Mouse (Mus musculus) heart, postnatal 0 days (tissue): Measurements from ENCODE around the gene Stx8. TPM values are rescaled to one million over a fixed set of nuclear protein-coding genes. Genes with fewer than 3 reads are reported as not detected.

Experiments
- ATAC-seq: fragments of 200-750 bp; cut with Nextera tagmentation; 2 replicates; pipeline ENCODE4 v1.8.0; 2017; ENCODE audit warnings: low read depth, moderate number of reproducible peaks, moderate library complexity; ENCODE audit not compliant: insufficient read depth
- DNase-seq: peaks from one replicate; pipeline ENCODE4 v3.0.0-alpha.2; 2016; ENCODE audit warnings: low spot score
- H3K27ac ChIP-seq: fragments of 300-500 bp; sonication (generic); 2 replicates; pipeline ENCODE4 v1.5.1; 2014; ENCODE audit warnings: low read depth, mild to moderate bottlenecking
- H3K27me3 ChIP-seq: fragments of 300-500 bp; sonication (generic); 2 replicates; pipeline ENCODE4 v1.6.1; 2014; ENCODE audit warnings: low read length, mixed read lengths; ENCODE audit not compliant: control insufficient read depth, insufficient read depth
- H3K36me3 ChIP-seq: fragments of 300-500 bp; sonication (generic); replicated peaks from 2 replicates; pipeline ENCODE4 v1.6.1; 2014; ENCODE audit warnings: low read length, mixed read lengths; ENCODE audit not compliant: control insufficient read depth, insufficient read depth
- H3K4me1 ChIP-seq: fragments of 300-500 bp; sonication (generic); 2 replicates; pipeline ENCODE4 v1.6.1; 2014; ENCODE audit warnings: antibody characterized with exemption; ENCODE audit not compliant: control insufficient read depth, insufficient read depth
- H3K4me2 ChIP-seq: fragments of 300-500 bp; sonication (generic); 2 replicates; pipeline ENCODE4 v1.6.1; 2014; ENCODE audit warnings: low read depth, mild to moderate bottlenecking, low read length, moderate library complexity
- H3K4me3 ChIP-seq: fragments of 300-500 bp; sonication (generic); 2 replicates; pipeline ENCODE4 v1.5.1; 2014; ENCODE audit warnings: low read depth, low read length
- H3K9ac ChIP-seq: fragments of 300-500 bp; sonication (generic); replicated peaks from 2 replicates; pipeline ENCODE4 v1.6.1; 2014; ENCODE audit warnings: low read depth, low read length, mixed read lengths
- H3K9me3 ChIP-seq: fragments of 300-500 bp; sonication (generic); replicated peaks from 2 replicates; pipeline ENCODE4 v1.6.1; 2016; ENCODE audit warnings: low read length; ENCODE audit not compliant: control insufficient read depth
- CTCF ChIP-seq: IDR thresholded peaks from 2 replicates; pipeline ENCODE4 v1.5.1; 2016; ENCODE audit warnings: antibody characterized with exemption, control low read depth, low read depth
- EP300 ChIP-seq: IDR thresholded peaks from 2 replicates; pipeline ENCODE4 v1.6.1; 2016; ENCODE audit warnings: antibody characterized with exemption, low read depth
- WGBS: fragments of 180-500 bp; shearing (Covaris S2); extraction: QIAGEN DNeasy Blood & Tissue Kit; methylation state at CpG from one replicate; pipeline ENCODE4 v1.1.7; 2014; 5-methylcytosine and 5-hydroxymethylcytosine counted together
- polyA plus RNA-seq: library from polyadenylated mRNA; unstranded; fragments of >200 nt; fragmentation: Nextera tagmentation; extraction: Ambion mirVana; gene quantifications from 2 replicates; pipeline ENCODE4 v1.2.1, GENCODE M21; 2015
- total RNA-seq: library from RNA; depleted of rRNA; stranded (reverse); fragments of >200 nt; gene quantifications from 2 replicates; pipeline ENCODE4 v1.2.3, GENCODE M21; 2014; ENCODE audit warnings: low replicate concordance

Stx8 gene
- total and polyA plus RNA-seq, 2 experiments from 2014 or later: 15.9 to 69.0 TPM

DNA sequence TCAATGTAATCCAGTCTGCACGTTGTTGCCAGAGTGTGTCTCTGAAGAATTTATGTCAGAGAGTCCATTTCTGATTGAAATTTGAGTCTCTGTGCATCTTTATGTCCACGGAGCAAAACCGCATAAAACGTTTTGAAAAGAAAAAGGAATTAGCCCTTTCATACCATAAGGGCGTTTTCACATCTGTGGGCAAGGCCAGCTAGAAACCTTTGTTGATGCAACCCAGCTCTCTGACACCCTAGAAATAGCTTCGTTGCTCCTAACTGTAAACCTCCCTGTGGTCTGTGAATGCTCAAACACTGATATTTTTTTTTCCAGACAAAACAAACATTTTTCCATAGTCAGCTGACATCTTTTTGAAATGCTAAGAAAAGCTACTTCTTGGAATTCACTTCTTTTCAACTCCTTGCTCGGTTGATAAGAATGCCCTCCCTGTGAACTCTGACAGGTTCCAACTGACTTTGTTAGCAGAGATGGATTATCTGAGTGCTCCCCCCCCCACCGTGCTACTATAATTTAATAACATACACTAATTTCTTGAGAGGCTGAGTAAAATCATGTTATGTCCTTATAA lies 40.3 kb downstream of the Stx8 start:
- H3K27ac ChIP-seq: no peak overlapping the region
- H3K4me3 ChIP-seq: no peak overlapping the region
- no peak overlapping the region for H3K4me2 ChIP-seq
- ATAC-seq: no peak
- no peak for TF ChIP-seq EP300
- TF ChIP-seq CTCF: no peak
- H3K27me3 ChIP-seq: no peaks in the 10 kb centered on the region
- no peaks in the 10 kb centered on the region for H3K36me3 ChIP-seq
- no peaks in the 10 kb centered on the region for H3K4me1 ChIP-seq
- 45% methylated on average over 8 of the region's 8 CpGs for WGBS
- H3K9me3 ChIP-seq: no peaks in the 10 kb centered on the region
- no peak overlapping the region; the same call in 1 of the 2 replicates for H3K9ac ChIP-seq
- no peak for DNase-seq

DNA sequence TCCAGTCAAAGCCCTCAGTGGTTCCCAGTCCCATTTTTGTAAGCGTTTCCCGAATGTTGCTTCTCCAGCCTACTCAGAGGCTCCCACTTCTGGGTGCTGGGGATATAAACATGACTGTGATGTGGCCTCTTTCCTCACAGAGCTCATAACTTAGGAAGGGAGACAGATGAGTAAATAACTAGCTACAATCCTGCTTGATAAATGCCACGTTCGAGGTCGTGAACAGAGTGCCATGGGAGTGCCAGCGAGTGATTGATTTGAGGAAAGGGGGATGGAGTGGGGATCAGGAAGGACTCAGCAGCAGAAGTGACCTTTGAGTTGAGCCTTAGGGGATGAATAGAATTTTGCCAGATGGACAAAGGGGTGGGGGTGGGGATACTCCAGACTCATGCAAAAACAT lies 41.7 kb downstream of the Stx8 start:
- no peaks in the 10 kb centered on the region for H3K9me3 ChIP-seq
- H3K36me3 ChIP-seq: peaks cover 4% of the 10 kb centered on the region; the same call in 1 of the 2 replicates
- H3K27ac ChIP-seq: no peak overlapping the region
- H3K9ac ChIP-seq: no peak overlapping the region
- DNase-seq (no peak), ATAC-seq (no peak)
- WGBS: 70% methylated on average over 6 of the region's 6 CpGs
- H3K4me3 ChIP-seq: no peak overlapping the region
- TF ChIP-seq CTCF (no peak), EP300 (no peak)
- H3K4me2 ChIP-seq: no peak overlapping the region
- no peaks in the 10 kb centered on the region for H3K27me3 ChIP-seq
- no peaks in the 10 kb centered on the region for H3K4me1 ChIP-seq

GRCm38 (mm10) chr11:68009377-68009776 lies 43.4 kb downstream of the Stx8 start:
- Histone ChIP-seq H3K27ac (no peak overlapping the region), H3K4me2 (no peak overlapping the region), H3K36me3 (peaks cover 4% of the 10 kb centered on the region; the same call in 1 of the 2 replicates), H3K9me3 (no peaks in the 10 kb centered on the region), H3K4me1 (no peaks in the 10 kb centered on the region), H3K4me3 (no peak overlapping the region), H3K27me3 (no peaks in the 10 kb centered on the region), H3K9ac (no peak overlapping the region)
- ATAC-seq (no peak), DNase-seq (no peak)
- WGBS: 82% methylated on average over 5 of the region's 5 CpGs
- TF ChIP-seq EP300: no peak
- no peak for TF ChIP-seq CTCF

DNA sequence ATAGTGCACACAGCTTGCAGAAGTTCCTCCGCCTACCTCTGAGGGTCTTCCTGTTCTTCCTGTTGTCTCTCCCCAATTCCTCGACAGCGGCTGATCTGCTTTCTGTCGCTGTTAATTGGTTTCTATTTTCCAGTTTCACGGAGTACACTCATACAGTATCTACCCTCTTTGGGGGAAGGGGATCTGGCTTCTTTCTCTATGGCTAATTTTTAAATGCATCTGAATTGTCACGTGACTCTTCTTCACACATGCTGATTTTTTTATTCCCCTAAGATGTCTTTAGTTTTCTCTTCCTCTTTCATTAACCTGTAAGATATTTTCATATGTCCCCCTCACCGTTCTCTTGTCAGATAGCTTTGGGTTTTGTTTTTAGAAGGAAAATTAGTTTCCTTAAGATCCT lies 46.2 kb downstream of the Stx8 start:
- no peak overlapping the region for H3K4me3 ChIP-seq
- no peaks in the 10 kb centered on the region for H3K4me1 ChIP-seq
- no peak for TF ChIP-seq EP300
- no peak for TF ChIP-seq CTCF
- H3K27ac ChIP-seq: no peak overlapping the region
- H3K9ac ChIP-seq: no peak overlapping the region
- H3K4me2 ChIP-seq: no peak overlapping the region
- no peaks in the 10 kb centered on the region for H3K27me3 ChIP-seq
- DNase-seq (no peak), ATAC-seq (no peak)
- H3K36me3 ChIP-seq: peaks cover 4% of the 10 kb centered on the region; the same call in 1 of the 2 replicates
- H3K9me3 ChIP-seq: no peaks in the 10 kb centered on the region
- WGBS: 76% methylated on average over 7 of the region's 7 CpGs

GRCm38 (mm10) chr11:68018191-68018590 lies 52.2 kb downstream of the Stx8 start:
- ATAC-seq (no peak), DNase-seq (no peak)
- H3K9ac ChIP-seq: no peak overlapping the region
- WGBS: 70% methylated on average over 8 of the region's 8 CpGs
- no peak overlapping the region for H3K27ac ChIP-seq
- H3K4me3 ChIP-seq: no peak overlapping the region
- no peaks in the 10 kb centered on the region for H3K27me3 ChIP-seq
- no peak overlapping the region for H3K4me2 ChIP-seq
- TF ChIP-seq CTCF (no peak), EP300 (no peak)
- no peaks in the 10 kb centered on the region for H3K36me3 ChIP-seq
- peaks cover 8% of the 10 kb centered on the region for H3K4me1 ChIP-seq
- H3K9me3 ChIP-seq: no peaks in the 10 kb centered on the region

- ATAC-seq (no peak), DNase-seq (peak; percentile 44)
- Histone ChIP-seq H3K9me3 (no peaks in the 10 kb centered on the region), H3K4me1 (peaks cover 17% of the 10 kb centered on the region), H3K9ac (no peak overlapping the region), H3K4me2 (no peak overlapping the region), H3K27me3 (no peaks in the 10 kb centered on the region), H3K4me3 (no peak overlapping the region), H3K27ac (no peak overlapping the region), H3K36me3 (no peaks in the 10 kb centered on the region)
- WGBS: 56% methylated on average over 11 of the region's 11 CpGs
- no peak for TF ChIP-seq EP300
Measured at GRCm38 (mm10) chr11:68019156-68019555, 53.2 kb downstream of the Stx8 start.
